Mouse (Mus musculus): Measurements from ENCODE around the gene Gngt2. TPM values are rescaled to one million over a fixed set of nuclear protein-coding genes. Genes with fewer than 3 reads are reported as not detected.
A peak's percentile ranks its signal among the peaks of the same experiment; 100 is the strongest.

Gene Gngt2
- polyA plus RNA-seq, 1 experiment from 2014 or later = 19.5 TPM

GRCm38 (mm10) chr11:95834143-95834667 lies 2.8 kb upstream of the Gngt2 start:
- 4% methylated on average over 21 of the region's 22 CpGs for WGBS
- peaks cover 65% of the 10 kb centered on the region for H3K27me3 ChIP-seq (ENCODE audit: control insufficient read depth, insufficient read depth, low read length)
- no peak overlapping the region; the same call in 1 of the 2 replicates for H3K4me2 ChIP-seq (replicated peaks; ENCODE audit: low read depth, low read length)
- H3K27ac ChIP-seq (ENCODE audit: low read depth, low read length) = no peak overlapping the region
- H3K4me1 ChIP-seq (ENCODE audit: control insufficient read depth, insufficient read depth, low read length) = peaks cover 32% of the 10 kb centered on the region
- no peak for ATAC-seq (ENCODE audit: low FRiP score, low TSS enrichment)
- H3K9ac ChIP-seq (ENCODE audit: low read depth, low read length) = no peak overlapping the region
- H3K36me3 ChIP-seq (ENCODE audit: control insufficient read depth, insufficient read depth, low read length) = no peaks in the 10 kb centered on the region
- no peaks in the 10 kb centered on the region for H3K9me3 ChIP-seq (ENCODE audit: control insufficient read depth, low read length)
- H3K4me3 ChIP-seq (ENCODE audit: low read length) = peak overlapping the region; percentile 14

- Histone ChIP-seq H3K4me1 (ENCODE audit: control insufficient read depth, insufficient read depth, low read length) (peaks cover 32% of the 10 kb centered on the region), H3K27ac (ENCODE audit: low read depth, low read length) (no peak overlapping the region), H3K4me3 (ENCODE audit: low read length) (0 out of 2 replicates have a peak overlapping the region, but pooled peaks have one; percentile 14), H3K36me3 (ENCODE audit: control insufficient read depth, insufficient read depth, low read length) (no peaks in the 10 kb centered on the region), H3K9me3 (ENCODE audit: control insufficient read depth, low read length) (no peaks in the 10 kb centered on the region), H3K9ac (ENCODE audit: low read depth, low read length) (no peak overlapping the region), H3K27me3 (ENCODE audit: control insufficient read depth, insufficient read depth, low read length) (peaks cover 57% of the 10 kb centered on the region), H3K4me2 (replicated peaks; ENCODE audit: low read depth, low read length) (no peak overlapping the region)
- ATAC-seq (ENCODE audit: low FRiP score, low TSS enrichment) = no peak
- 16% methylated on average over 15 of the region's 15 CpGs for WGBS
Measured at GRCm38 (mm10) chr11:95834742-95835710, 2.0 kb upstream of the Gngt2 start.

GRCm38 (mm10) chr11:95835832-95836231 lies 1.2 kb upstream of the Gngt2 start:
- peaks cover 49% of the 10 kb centered on the region for H3K27me3 ChIP-seq (ENCODE audit: control insufficient read depth, insufficient read depth, low read length)

DNA sequence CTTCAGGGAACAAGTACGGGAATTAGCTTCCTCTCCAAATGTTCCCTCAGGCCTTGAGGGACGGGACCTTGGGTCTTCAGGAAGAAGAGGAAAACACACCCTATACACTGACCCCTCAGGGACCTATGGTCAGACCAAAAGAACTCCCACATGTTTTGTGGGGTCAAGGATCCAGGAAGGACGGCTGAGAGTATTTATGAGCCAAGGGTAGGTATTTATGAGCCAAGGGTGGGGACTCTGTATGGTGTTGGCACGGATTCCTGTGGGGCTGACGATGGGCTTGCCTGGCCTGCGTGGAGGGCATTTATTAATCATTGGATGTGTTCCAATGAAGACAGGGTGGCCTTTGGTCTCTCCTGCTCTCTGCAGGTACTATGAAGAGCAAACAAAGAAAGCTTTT lies 583 bp upstream of the Gngt2 start:
- H3K27ac ChIP-seq (ENCODE audit: low read depth, low read length) = no peak overlapping the region; the same call in 1 of the 2 replicates
- WGBS = 37% methylated on average over 6 of the region's 6 CpGs
- no peaks in the 10 kb centered on the region for H3K36me3 ChIP-seq (ENCODE audit: control insufficient read depth, insufficient read depth, low read length)
- H3K4me1 ChIP-seq (ENCODE audit: control insufficient read depth, insufficient read depth, low read length) = peaks cover 29% of the 10 kb centered on the region
- no peak for ATAC-seq (ENCODE audit: low FRiP score, low TSS enrichment)
- H3K27me3 ChIP-seq (ENCODE audit: control insufficient read depth, insufficient read depth, low read length) = peaks cover 46% of the 10 kb centered on the region
- no peaks in the 10 kb centered on the region for H3K9me3 ChIP-seq (ENCODE audit: control insufficient read depth, low read length)
- no peak overlapping the region for H3K4me3 ChIP-seq (ENCODE audit: low read length)
- H3K4me2 ChIP-seq (replicated peaks; ENCODE audit: low read depth, low read length) = no peak overlapping the region
- no peak overlapping the region for H3K9ac ChIP-seq (ENCODE audit: low read depth, low read length)

More at GRCm38 (mm10) chr11:95835832-95836231, 1.2 kb upstream of the Gngt2 start:
- H3K9me3 ChIP-seq (ENCODE audit: control insufficient read depth, low read length) = no peaks in the 10 kb centered on the region
- H3K4me1 ChIP-seq (ENCODE audit: control insufficient read depth, insufficient read depth, low read length) = peaks cover 32% of the 10 kb centered on the region
- no peak overlapping the region for H3K4me3 ChIP-seq (ENCODE audit: low read length)
- ATAC-seq (ENCODE audit: low FRiP score, low TSS enrichment) = no peak
- H3K27ac ChIP-seq (ENCODE audit: low read depth, low read length) = no peak overlapping the region
- no peak overlapping the region for H3K9ac ChIP-seq (ENCODE audit: low read depth, low read length)
- WGBS = 35% methylated on average over 6 of the region's 6 CpGs
- H3K4me2 ChIP-seq (replicated peaks; ENCODE audit: low read depth, low read length) = no peak overlapping the region
- H3K36me3 ChIP-seq (ENCODE audit: control insufficient read depth, insufficient read depth, low read length) = no peaks in the 10 kb centered on the region

DNA sequence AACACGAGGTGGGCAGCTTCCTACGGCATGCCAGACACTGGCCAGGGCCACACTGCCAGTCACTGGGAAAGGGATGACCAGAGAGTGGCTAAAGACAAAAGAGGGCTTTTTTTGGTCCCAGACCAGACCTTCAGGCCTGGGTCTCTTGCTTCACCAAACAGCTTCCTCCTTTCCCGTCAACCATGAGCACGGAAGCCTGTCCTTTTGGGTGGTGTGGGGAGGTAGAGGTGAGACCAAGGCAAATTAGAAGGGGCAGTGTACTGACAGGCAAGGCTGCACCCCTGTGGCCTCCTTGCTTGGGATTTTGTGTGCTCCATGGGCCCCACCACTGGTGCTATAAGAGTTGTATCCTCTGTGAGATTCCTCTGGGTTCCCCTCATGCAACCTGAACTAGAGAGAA lies 1.6 kb downstream of the Gngt2 start:
- Histone ChIP-seq H3K9me3 (ENCODE audit: control insufficient read depth, low read length) (no peaks in the 10 kb centered on the region), H3K27ac (ENCODE audit: low read depth, low read length) (no peak overlapping the region), H3K9ac (ENCODE audit: low read depth, low read length) (no peak overlapping the region), H3K4me3 (ENCODE audit: low read length) (no peak overlapping the region), H3K4me2 (replicated peaks; ENCODE audit: low read depth, low read length) (no peak overlapping the region), H3K27me3 (ENCODE audit: control insufficient read depth, insufficient read depth, low read length) (peaks cover 24% of the 10 kb centered on the region), H3K4me1 (ENCODE audit: control insufficient read depth, insufficient read depth, low read length) (peaks cover 28% of the 10 kb centered on the region), H3K36me3 (ENCODE audit: control insufficient read depth, insufficient read depth, low read length) (no peaks in the 10 kb centered on the region)
- ATAC-seq (ENCODE audit: low FRiP score, low TSS enrichment) = no peak
- WGBS = 73% methylated on average over 4 of the region's 4 CpGs

DNA sequence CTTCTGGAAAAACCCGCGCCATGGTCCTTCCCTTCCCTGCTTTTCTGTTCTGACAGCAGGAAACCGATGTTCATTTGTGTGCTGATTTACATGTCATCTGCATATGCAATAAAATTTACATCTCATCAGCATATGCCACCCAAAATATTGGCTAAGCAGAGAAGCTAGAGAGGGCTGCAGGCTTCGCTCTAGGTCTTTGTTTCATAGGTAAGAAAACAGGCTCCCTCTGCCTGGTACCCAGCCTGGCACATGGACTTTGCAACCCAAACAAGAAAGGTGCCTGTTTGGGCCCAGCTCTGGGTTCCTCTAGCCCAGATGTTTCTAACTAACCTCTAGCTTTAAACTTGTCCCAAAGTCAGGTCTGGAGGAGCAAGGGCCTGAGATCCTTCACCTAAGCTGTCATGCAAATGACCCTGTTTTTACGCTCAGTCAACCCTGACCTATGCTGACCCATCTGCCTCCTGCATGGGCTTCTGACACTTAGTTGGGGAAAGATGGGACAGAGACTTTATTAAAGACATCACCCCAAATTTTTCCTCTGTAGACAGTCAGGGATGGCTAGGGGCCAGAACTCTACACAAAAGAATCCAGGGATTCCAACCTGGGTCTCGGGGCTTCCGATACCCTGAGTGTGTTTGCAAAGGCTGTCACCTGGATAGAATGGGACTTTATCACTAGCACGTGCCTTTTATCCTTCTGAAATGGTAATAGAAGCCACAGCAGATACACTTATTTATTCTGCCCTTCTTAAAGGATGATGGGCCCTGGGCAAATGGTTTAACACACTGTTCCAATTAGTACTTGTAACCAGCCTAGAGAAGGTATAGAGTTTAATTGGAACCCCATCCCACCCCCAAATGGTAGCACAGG lies 2.2 kb downstream of the Gngt2 start:
- Histone ChIP-seq H3K4me1 (ENCODE audit: control insufficient read depth, insufficient read depth, low read length) (peaks cover 23% of the 10 kb centered on the region), H3K9me3 (ENCODE audit: control insufficient read depth, low read length) (no peaks in the 10 kb centered on the region), H3K27ac (ENCODE audit: low read depth, low read length) (no peak overlapping the region), H3K36me3 (ENCODE audit: control insufficient read depth, insufficient read depth, low read length) (no peaks in the 10 kb centered on the region), H3K4me3 (ENCODE audit: low read length) (no peak overlapping the region), H3K9ac (ENCODE audit: low read depth, low read length) (no peak overlapping the region), H3K27me3 (ENCODE audit: control insufficient read depth, insufficient read depth, low read length) (peaks cover 18% of the 10 kb centered on the region), H3K4me2 (replicated peaks; ENCODE audit: low read depth, low read length) (no peak overlapping the region)
- no peak for ATAC-seq (ENCODE audit: low FRiP score, low TSS enrichment)
- 70% methylated on average over 8 of the region's 8 CpGs for WGBS

DNA sequence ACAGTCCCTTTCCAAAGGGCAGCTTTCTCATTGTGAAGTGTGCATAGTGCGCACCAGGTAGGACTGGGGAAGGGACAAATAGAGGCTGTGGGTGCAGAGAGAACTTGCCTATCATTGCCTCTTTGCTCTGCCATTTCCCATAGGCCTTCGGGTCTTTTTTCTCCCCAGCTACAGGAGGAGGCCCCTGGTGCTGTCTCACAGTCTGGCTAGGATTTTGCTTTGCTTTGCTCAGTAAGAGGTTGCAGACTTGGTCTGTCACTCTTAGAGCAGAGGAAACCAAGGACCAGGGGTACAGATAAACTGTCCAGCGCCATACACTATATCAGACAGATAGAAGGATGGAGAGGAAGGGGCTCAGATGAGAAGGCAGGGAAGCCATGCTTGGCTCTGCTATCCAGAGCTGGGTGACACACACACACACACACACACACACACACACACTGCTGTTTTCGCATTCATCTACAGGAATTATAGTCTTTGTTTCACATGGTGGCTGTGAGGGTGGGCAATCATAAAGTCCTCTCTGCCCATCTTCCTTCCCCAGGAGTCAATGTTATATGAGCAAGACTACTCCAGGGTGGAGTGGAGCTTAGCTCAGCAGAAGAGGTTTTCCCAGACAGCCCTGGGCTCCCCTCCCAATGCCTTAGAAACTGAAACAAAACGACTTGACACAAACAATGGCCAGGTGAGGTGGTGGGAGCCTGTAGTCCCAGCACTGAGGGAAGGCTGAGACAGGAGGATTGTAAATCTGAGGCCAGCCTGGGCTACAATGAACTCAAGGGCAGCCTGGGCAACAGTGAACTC lies 3.9 kb downstream of the Gngt2 start:
- Histone ChIP-seq H3K27me3 (ENCODE audit: control insufficient read depth, insufficient read depth, low read length) (0 out of 2 replicates have a peak, but pooled peaks cover 6% of the 10 kb centered on the region), H3K9ac (ENCODE audit: low read depth, low read length) (no peak overlapping the region), H3K4me1 (ENCODE audit: control insufficient read depth, insufficient read depth, low read length) (peaks cover 6% of the 10 kb centered on the region; the same call in 1 of the 2 replicates), H3K27ac (ENCODE audit: low read depth, low read length) (no peak overlapping the region), H3K4me3 (ENCODE audit: low read length) (peak overlapping the region; percentile 28; the same call in 1 of the 2 replicates), H3K4me2 (replicated peaks; ENCODE audit: low read depth, low read length) (peak overlapping the region; percentile 19), H3K9me3 (ENCODE audit: control insufficient read depth, low read length) (no peaks in the 10 kb centered on the region), H3K36me3 (ENCODE audit: control insufficient read depth, insufficient read depth, low read length) (no peaks in the 10 kb centered on the region)
- ATAC-seq (ENCODE audit: low FRiP score, low TSS enrichment) = no peak
- 69% methylated on average over 5 of the region's 5 CpGs for WGBS

GRCm38 (mm10) chr11:95841498-95841830 lies 4.4 kb downstream of the Gngt2 start:
- WGBS = 59% methylated on average over 10 of the region's 10 CpGs
- no peaks in the 10 kb centered on the region for H3K9me3 ChIP-seq (ENCODE audit: control insufficient read depth, low read length)
- 0 out of 2 replicates have a peak, but pooled peaks cover 6% of the 10 kb centered on the region for H3K4me1 ChIP-seq (ENCODE audit: control insufficient read depth, insufficient read depth, low read length)
- H3K27me3 ChIP-seq (ENCODE audit: control insufficient read depth, insufficient read depth, low read length) = 0 out of 2 replicates have a peak, but pooled peaks cover 3% of the 10 kb centered on the region
- H3K36me3 ChIP-seq (ENCODE audit: control insufficient read depth, insufficient read depth, low read length) = no peaks in the 10 kb centered on the region
- peak overlapping the region; percentile 19; the same call in 1 of the 2 replicates for H3K9ac ChIP-seq (ENCODE audit: low read depth, low read length)
- H3K4me2 ChIP-seq (replicated peaks; ENCODE audit: low read depth, low read length) = peak overlapping the region; percentile 9; the same call in 1 of the 2 replicates
- H3K4me3 ChIP-seq (ENCODE audit: low read length) = peak overlapping the region; percentile 28
- no peak overlapping the region; the same call in 1 of the 2 replicates for H3K27ac ChIP-seq (ENCODE audit: low read depth, low read length)
- no peak for ATAC-seq (ENCODE audit: low FRiP score, low TSS enrichment)
